Mouse (Mus musculus) liver, postnatal 0 days (tissue): ENCODE results near the gene Kifc5b. TPM values are rescaled to one million over a fixed set of nuclear protein-coding genes. Genes with fewer than 3 reads are reported as not detected.

ENCODE experiments used
- ATAC-seq: fragments of 200-750 bp; cut with Nextera tagmentation; 2 replicates; pipeline ENCODE4 v1.8.0; 2017; ENCODE audit warnings: mild to moderate bottlenecking, moderate library complexity
- DNase-seq: peaks from one replicate; pipeline ENCODE4 v3.0.0-alpha.2; 2016
- H3K27ac ChIP-seq: fragments of 300-500 bp; sonication (generic); 2 replicates; pipeline ENCODE4 v1.5.1; 2014; ENCODE audit warnings: antibody characterized with exemption, moderate library complexity, mild to moderate bottlenecking, low read depth
- H3K27me3 ChIP-seq: fragments of 300-500 bp; sonication (generic); 2 replicates; pipeline ENCODE4 v1.6.1; 2014; ENCODE audit warnings: low read length, control low read depth, mixed read lengths; ENCODE audit not compliant: insufficient read depth
- H3K36me3 ChIP-seq: fragments of 300-500 bp; sonication (generic); replicated peaks from 2 replicates; pipeline ENCODE4 v1.6.1; 2014; ENCODE audit warnings: mild to moderate bottlenecking, control low read depth, low read length, moderate library complexity, mixed read lengths; ENCODE audit not compliant: insufficient read depth
- H3K4me1 ChIP-seq: fragments of 300-500 bp; sonication (generic); 2 replicates; pipeline ENCODE4 v1.6.1; 2014; ENCODE audit warnings: antibody characterized with exemption, mild to moderate bottlenecking, control low read depth; ENCODE audit not compliant: insufficient read depth
- H3K4me2 ChIP-seq: fragments of 300-500 bp; sonication (generic); 2 replicates; pipeline ENCODE4 v1.6.1; 2014; ENCODE audit warnings: low read depth, mild to moderate bottlenecking, low read length, moderate library complexity, mixed read lengths
- H3K4me3 ChIP-seq: fragments of 300-500 bp; sonication (generic); 2 replicates; pipeline ENCODE4 v1.5.1; 2014; ENCODE audit warnings: low read depth, low read length
- H3K9ac ChIP-seq: fragments of 300-500 bp; sonication (generic); replicated peaks from 2 replicates; pipeline ENCODE4 v1.6.1; 2014; ENCODE audit warnings: mild to moderate bottlenecking, moderate library complexity
- H3K9me3 ChIP-seq: fragments of 300-500 bp; sonication (generic); 2 replicates; pipeline ENCODE4 v1.6.1; 2016; ENCODE audit warnings: mild to moderate bottlenecking, control low read depth, low read length, mixed read lengths
- CTCF ChIP-seq: sonication (generic); IDR thresholded peaks from 2 replicates; pipeline ENCODE4 v1.5.1; 2016; ENCODE audit warnings: antibody characterized with exemption, low read depth
- EP300 ChIP-seq: IDR thresholded peaks from 2 replicates; pipeline ENCODE4 v1.6.1; 2016; ENCODE audit warnings: antibody characterized with exemption, low read depth, mild to moderate bottlenecking
- WGBS: fragments of 180-500 bp; shearing (Covaris S2); extraction: QIAGEN DNeasy Blood & Tissue Kit; methylation state at CpG from one replicate; pipeline ENCODE4 v1.1.7; 2014; ENCODE audit not compliant: insufficient replicate concordance; 5-methylcytosine and 5-hydroxymethylcytosine counted together
- polyA plus RNA-seq: library from polyadenylated mRNA; unstranded; fragments of >200 nt; fragmentation: Nextera tagmentation; extraction: Ambion mirVana; gene quantifications from 2 replicates; pipeline ENCODE4 v1.2.1, GENCODE M21; 2015

The Kifc5b gene
- polyA plus RNA-seq, 1 experiment from 2014 or later, result 2.7 TPM

GRCm38 (mm10) chr17:26949051-26949577 lies 32.2 kb downstream of the Kifc5b start:
- Histone ChIP-seq H3K4me3 (peak overlapping the region; percentile 61), H3K9ac (peak overlapping the region; percentile 54; the same call in 1 of the 2 replicates), H3K9me3 (no peaks in the 10 kb centered on the region), H3K27ac (no peak overlapping the region), H3K36me3 (no peaks in the 10 kb centered on the region), H3K4me2 (peak overlapping the region; percentile 97), H3K27me3 (peaks cover 23% of the 10 kb centered on the region), H3K4me1 (peaks cover 34% of the 10 kb centered on the region)
- ATAC-seq (peak; percentile 24; the same call in 1 of the 2 replicates), DNase-seq (peak; percentile 40)
- TF ChIP-seq EP300 (no peak), CTCF (peak; percentile 44)
- 22% methylated on average over 9 of the region's 14 CpGs for WGBS

- no peak overlapping the region for H3K27ac ChIP-seq
- peaks cover 23% of the 10 kb centered on the region for H3K27me3 ChIP-seq
- no peak for ATAC-seq
- 54% methylated on average over 5 of the region's 5 CpGs for WGBS
- no peak overlapping the region for H3K4me2 ChIP-seq
- no peak overlapping the region for H3K9ac ChIP-seq
- peaks cover 34% of the 10 kb centered on the region for H3K4me1 ChIP-seq
- no peak overlapping the region for H3K4me3 ChIP-seq
- DNase-seq, result no peak
- no peaks in the 10 kb centered on the region for H3K9me3 ChIP-seq
- H3K36me3 ChIP-seq, result no peaks in the 10 kb centered on the region
- no peak for TF ChIP-seq CTCF
- no peak for TF ChIP-seq EP300
These were observed 33.0 kb downstream of the Kifc5b start for GRCm38 (mm10) chr17:26949866-26950265.

GRCm38 (mm10) chr17:26950560-26951288 lies 33.8 kb downstream of the Kifc5b start:
- Histone ChIP-seq H3K4me3 (no peak overlapping the region), H3K27me3 (peaks cover 23% of the 10 kb centered on the region), H3K9ac (no peak overlapping the region), H3K4me1 (peaks cover 35% of the 10 kb centered on the region), H3K36me3 (no peaks in the 10 kb centered on the region), H3K9me3 (no peaks in the 10 kb centered on the region), H3K27ac (no peak overlapping the region), H3K4me2 (peak overlapping the region; percentile 66; the same call in 1 of the 2 replicates)
- no peak for DNase-seq
- TF ChIP-seq CTCF (no peak), EP300 (no peak)
- ATAC-seq, result no peak
- 44% methylated on average over 7 of the region's 7 CpGs for WGBS

GRCm38 (mm10) chr17:26951406-26951805 lies 34.5 kb downstream of the Kifc5b start:
- Histone ChIP-seq H3K36me3 (no peaks in the 10 kb centered on the region), H3K9me3 (no peaks in the 10 kb centered on the region), H3K4me1 (peaks cover 35% of the 10 kb centered on the region), H3K9ac (no peak overlapping the region; the same call in 1 of the 2 replicates), H3K4me3 (peak overlapping the region; percentile 29), H3K4me2 (peak overlapping the region; percentile 66), H3K27me3 (peaks cover 23% of the 10 kb centered on the region), H3K27ac (no peak overlapping the region)
- DNase-seq (peak; percentile 77), ATAC-seq (0 out of 2 replicates have a peak, but pooled peaks have one; percentile 21)
- 3% methylated on average over 10 of the region's 11 CpGs for WGBS
- TF ChIP-seq EP300, result no peak
- no peak for TF ChIP-seq CTCF

- Histone ChIP-seq H3K4me2 (peak overlapping the region; percentile 66), H3K27ac (no peak overlapping the region), H3K36me3 (no peaks in the 10 kb centered on the region), H3K27me3 (peaks cover 23% of the 10 kb centered on the region), H3K4me1 (peaks cover 34% of the 10 kb centered on the region), H3K9me3 (no peaks in the 10 kb centered on the region), H3K4me3 (peak overlapping the region; percentile 29), H3K9ac (peak overlapping the region; percentile 44; the same call in 1 of the 2 replicates)
- WGBS, result 18% methylated on average over 23 of the region's 23 CpGs
- no peak for DNase-seq
- no peak for ATAC-seq
- TF ChIP-seq CTCF, result no peak
- no peak for TF ChIP-seq EP300
These were observed 35.3 kb downstream of the Kifc5b start for GRCm38 (mm10) chr17:26951952-26952877.

- H3K4me3 ChIP-seq, result no peak overlapping the region
- no peak for TF ChIP-seq CTCF
- no peak for TF ChIP-seq EP300
- H3K4me2 ChIP-seq, result no peak overlapping the region
- no peak overlapping the region for H3K27ac ChIP-seq
- H3K9me3 ChIP-seq, result no peaks in the 10 kb centered on the region
- peaks cover 23% of the 10 kb centered on the region for H3K27me3 ChIP-seq
- H3K4me1 ChIP-seq, result peaks cover 39% of the 10 kb centered on the region
- 49% methylated on average over 6 of the region's 6 CpGs for WGBS
- ATAC-seq (no peak), DNase-seq (no peak)
- no peaks in the 10 kb centered on the region for H3K36me3 ChIP-seq
- H3K9ac ChIP-seq, result no peak overlapping the region
These were observed 36.3 kb downstream of the Kifc5b start for GRCm38 (mm10) chr17:26953201-26953600.
